ENCODE assay signal across 16 mouse cellular contexts in genomic region chr2:135997361-135998150, GRCm38 (mm10). TPM values are rescaled to one million over a fixed set of nuclear protein-coding genes. Genes with fewer than 3 reads are reported as not detected.
A peak's percentile ranks its signal among the peaks of the same experiment; 100 is the strongest.
DNase-seq lines count a peak whose midpoint lies in the region; ATAC-seq and TF ChIP-seq lines count a peak whose summit lies in the region.
"Had no signal": no experiment of that assay in that cellular context is flagged by ENCODE, and none has a peak within 500 bp of the region (broad histone marks: within the 10 kb centered on the region; RNA-seq: fewer than 3 reads in every experiment).

No protein-coding gene starts in this region.

- H3K4me3 ChIP-seq in kidney, postnatal 0 days (replicated peaks; ENCODE audit: low read depth, low read length): no peak overlapping the region
- H3K4me3 ChIP-seq in forebrain, embryonic 15.5 days: peak overlapping the region; percentile 7
- no peak overlapping the region for H3K4me3 ChIP-seq in hindbrain, postnatal 0 days (ENCODE audit: low read length)
- H3K4me3 ChIP-seq: heart, embryonic 12.5 days; liver, embryonic 15.5 days had no signal

- H3K9me3 ChIP-seq in kidney, postnatal 0 days (replicated peaks; ENCODE audit: low read length): no peaks in the 10 kb centered on the region
- no peaks in the 10 kb centered on the region for H3K9me3 ChIP-seq in forebrain, embryonic 15.5 days
- no peaks in the 10 kb centered on the region for H3K9me3 ChIP-seq in hindbrain, postnatal 0 days (ENCODE audit: low read length)
- H3K9me3 ChIP-seq: heart, embryonic 12.5 days; liver, embryonic 15.5 days had no signal

- no peak for TF ChIP-seq CTCF in kidney, postnatal 0 days (IDR thresholded peaks at IDR 0.05; ENCODE audit: low read depth)
- no peak for TF ChIP-seq CTCF in brain, embryonic 14.5 days (IDR thresholded peaks at IDR 0.05; ENCODE audit: borderline replicate concordance, extremely low read depth, insufficient read depth, insufficient read length)
- no peak for TF ChIP-seq CTCF in hindbrain, postnatal 0 days (IDR thresholded peaks at IDR 0.05; ENCODE audit: low read depth)

- 74% methylated on average over 18 of the region's 18 CpGs for WGBS in kidney, postnatal 0 days
- 33% methylated on average over 18 of the region's 18 CpGs for WGBS in forebrain, embryonic 15.5 days
- WGBS in hindbrain, postnatal 0 days: 29% methylated on average over 18 of the region's 18 CpGs

- no peaks in the 10 kb centered on the region for H3K36me3 ChIP-seq in kidney, postnatal 0 days (ENCODE audit: insufficient read depth, low read length)
- H3K36me3 ChIP-seq in forebrain, embryonic 15.5 days: no peaks in the 10 kb centered on the region
- no peaks in the 10 kb centered on the region; the same call in 1 of the 2 replicates for H3K36me3 ChIP-seq in hindbrain, postnatal 0 days (ENCODE audit: insufficient read depth, low read length)
- H3K36me3 ChIP-seq: liver, embryonic 15.5 days had no signal

- H3K9ac ChIP-seq in kidney, postnatal 0 days (ENCODE audit: low read depth, low read length): no peak overlapping the region
- peak overlapping the region; percentile 37 for H3K9ac ChIP-seq in forebrain, embryonic 15.5 days (replicated peaks)
- H3K9ac ChIP-seq in hindbrain, postnatal 0 days (replicated peaks; ENCODE audit: low read length): no peak overlapping the region; the same call in 1 of the 2 replicates
- H3K9ac ChIP-seq: heart, embryonic 12.5 days; liver, embryonic 15.5 days had no signal

- ATAC-seq in kidney, postnatal 0 days (replicated peaks; ENCODE audit: low FRiP score, low read depth): no peak
- peak; percentile 74 for ATAC-seq in forebrain, embryonic 15.5 days (replicated peaks)
- ATAC-seq in hindbrain, postnatal 0 days: no peak
- no peak for ATAC-seq in monocyte, adult 5-6 weeks (replicated peaks; ENCODE audit: insufficient number of reproducible peaks, low FRiP score, low TSS enrichment, poor library complexity, severe bottlenecking)

- no peak for TF ChIP-seq POLR2A in brain, embryonic 14.5 days (IDR thresholded peaks at IDR 0.05; ENCODE audit: borderline replicate concordance, extremely low read depth, insufficient read depth, insufficient read length, poor library complexity, severe bottlenecking)

- no peaks in the 10 kb centered on the region for H3K4me1 ChIP-seq in kidney, postnatal 0 days (replicated peaks; ENCODE audit: insufficient read depth, low read length)
- H3K4me1 ChIP-seq in forebrain, embryonic 15.5 days: peaks cover 13% of the 10 kb centered on the region
- H3K4me1 ChIP-seq in hindbrain, postnatal 0 days (ENCODE audit: insufficient read depth, low read length): peaks cover 6% of the 10 kb centered on the region; the same call in 1 of the 2 replicates
- H3K4me1 ChIP-seq: heart, embryonic 12.5 days; liver, embryonic 15.5 days had no signal

- peak; percentile 18 for DNase-seq in kidney, postnatal 0 days (ENCODE audit: low spot score)
- no peak for DNase-seq in kidney, postnatal 36 days
- peak; percentile 89 for DNase-seq in brain, embryonic 14.5 days (ENCODE audit: low read depth)
- DNase-seq in hindbrain, postnatal 0 days (ENCODE audit: low spot score): peak; percentile 59
- no peak for DNase-seq in lung, postnatal 36 days
- DNase-seq in ovary, adult 18-20 months (ENCODE audit: low spot score): no peak
- DNase-seq: kidney, adult 8-10 months; right cerebral cortex, adult 18-20 months; thymus, postnatal 36 days had no signal

- H3K4me2 ChIP-seq in kidney, postnatal 0 days (ENCODE audit: low read length): no peak overlapping the region
- peak overlapping the region; percentile 38 for H3K4me2 ChIP-seq in forebrain, embryonic 15.5 days (replicated peaks)
- H3K4me2 ChIP-seq in hindbrain, postnatal 0 days (ENCODE audit: low read depth, low read length): peak overlapping the region; percentile 23
- H3K4me2 ChIP-seq: heart, embryonic 12.5 days; liver, embryonic 15.5 days had no signal

- H3K27ac ChIP-seq in kidney, postnatal 0 days: no peak overlapping the region
- peak overlapping the region; percentile 53 for H3K27ac ChIP-seq in forebrain, embryonic 15.5 days (replicated peaks)
- peak overlapping the region; percentile 49; the same call in 1 of the 2 replicates for H3K27ac ChIP-seq in hindbrain, postnatal 0 days
- H3K27ac ChIP-seq: liver, embryonic 15.5 days; stomach, postnatal 0 days had no signal

- H3K27me3 ChIP-seq in kidney, postnatal 0 days (ENCODE audit: insufficient read depth, low read length): no peaks in the 10 kb centered on the region
- no peaks in the 10 kb centered on the region for H3K27me3 ChIP-seq in forebrain, embryonic 15.5 days
- no peaks in the 10 kb centered on the region for H3K27me3 ChIP-seq in hindbrain, postnatal 0 days (ENCODE audit: insufficient read depth, low read length)
- H3K27me3 ChIP-seq: heart, embryonic 12.5 days; liver, embryonic 15.5 days had no signal

RNA-seq across cellular contexts. Expression of gene Lamp5, which starts 54.5 kb away (rescaled TPM):
- polyA plus RNA-seq in kidney, postnatal 0 days (2015; fragmentation: Nextera tagmentation; extraction: Ambion mirVana): 4.2 and 4.3 TPM in 2 replicates
- polyA plus RNA-seq in brain, embryonic 14.5 days (2012; rRNA removed): 29.8 and 102 TPM in 2 replicates
- 0.86 and 1.5 TPM in 2 replicates for polyA plus RNA-seq in forebrain, embryonic 15.5 days (2015; fragmentation: Nextera tagmentation; extraction: Ambion mirVana)
- total RNA-seq in hindbrain, postnatal 0 days (2014; rRNA removed): 43.4 and 56.4 TPM in 2 replicates
- 143 and 145 TPM in 2 replicates for polyA plus RNA-seq in hindbrain, postnatal 0 days (2015; fragmentation: Nextera tagmentation; extraction: Ambion mirVana)
- not detected in 3 replicates for total RNA-seq in monocyte, adult 5-6 weeks (2017)
- total RNA-seq: adrenal gland, postnatal 4 days; gastrocnemius, adult 8-10 months had no signal
- polyA plus RNA-seq: liver, embryonic 15.5 days had no signal

Comparison
In these comparisons a context has a peak if more than half of its experiments do, and no peak if none do; other contexts are left out.
1. DNase-seq: peak in kidney, postnatal 0 days (single experiment), brain, embryonic 14.5 days (single experiment) and hindbrain, postnatal 0 days (single experiment); none in kidney, postnatal 36 days (0 of 2), lung, postnatal 36 days (single experiment) and ovary, adult 18-20 months (single experiment).